Mouse (Mus musculus) embryo, embryonic 9.5 days (tissue): Measurements from ENCODE around the gene Chrnb1.

Experiments used
- DNase-seq: peaks from one replicate; pipeline ENCODE4 v3.0.0-alpha.2; 2017; ENCODE audit errors: extremely low spot score

Gene Chrnb1

DNA sequence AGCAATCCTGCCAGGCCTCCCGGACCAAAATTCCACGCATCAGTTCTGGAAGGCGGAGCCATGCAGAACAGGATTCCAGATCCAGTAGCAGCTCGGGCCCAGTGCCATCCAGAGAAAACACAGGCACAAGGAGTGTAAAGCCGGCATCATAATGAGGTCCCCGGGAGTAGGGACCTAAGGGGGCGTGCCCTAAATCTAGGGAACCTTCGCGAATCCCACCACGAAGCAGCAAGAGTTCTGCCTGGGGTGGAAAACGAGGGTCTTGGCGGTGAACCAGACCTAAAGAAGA lies 8.9 kb upstream of the Chrnb1 start:
- peak; percentile 10 for DNase-seq

- DNase-seq = peak; percentile 68
Measured at GRCm38 (mm10) chr11:69803786-69804651, 8.3 kb upstream of the Chrnb1 start.

- no peak for DNase-seq
Measured at GRCm38 (mm10) chr11:69803328-69803727, 7.6 kb upstream of the Chrnb1 start.

GRCm38 (mm10) chr11:69802648-69803105 lies 6.9 kb upstream of the Chrnb1 start:
- peak; percentile 83 for DNase-seq

DNA sequence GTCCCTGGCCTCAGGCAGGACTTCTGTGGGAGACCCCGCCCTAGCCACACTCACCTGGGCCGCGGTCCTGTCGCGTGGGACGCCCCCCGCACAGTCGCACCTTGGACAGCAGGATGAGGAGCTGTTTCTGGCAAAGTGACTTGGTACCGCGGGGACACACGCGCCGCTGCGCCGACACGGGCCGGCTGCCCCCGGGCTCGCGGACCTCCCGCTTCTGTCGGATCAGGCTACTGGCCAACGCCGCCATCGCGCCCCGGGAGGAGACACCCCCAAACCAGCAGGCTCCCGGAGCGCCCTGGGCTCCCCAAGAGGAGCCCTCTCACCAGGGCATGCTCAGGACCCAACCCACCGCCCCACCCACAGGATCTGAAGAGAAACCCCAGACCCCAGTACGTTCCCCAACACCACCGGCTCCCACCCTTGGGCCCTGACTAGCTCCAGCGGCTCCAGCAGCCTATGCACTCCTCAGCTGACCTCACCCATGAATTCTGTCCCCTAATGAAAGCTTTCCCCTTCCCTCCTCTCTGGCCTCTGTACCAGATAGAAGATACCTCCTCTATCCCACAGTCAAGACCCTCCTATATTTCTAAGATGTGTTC lies 5.7 kb upstream of the Chrnb1 start, which contains the start of gene Fgf11:
Gene Fgf11 (minus strand): TSS at position 479 of the 599 bp plus-strand sequence.
- DNase-seq = no peak

DNA sequence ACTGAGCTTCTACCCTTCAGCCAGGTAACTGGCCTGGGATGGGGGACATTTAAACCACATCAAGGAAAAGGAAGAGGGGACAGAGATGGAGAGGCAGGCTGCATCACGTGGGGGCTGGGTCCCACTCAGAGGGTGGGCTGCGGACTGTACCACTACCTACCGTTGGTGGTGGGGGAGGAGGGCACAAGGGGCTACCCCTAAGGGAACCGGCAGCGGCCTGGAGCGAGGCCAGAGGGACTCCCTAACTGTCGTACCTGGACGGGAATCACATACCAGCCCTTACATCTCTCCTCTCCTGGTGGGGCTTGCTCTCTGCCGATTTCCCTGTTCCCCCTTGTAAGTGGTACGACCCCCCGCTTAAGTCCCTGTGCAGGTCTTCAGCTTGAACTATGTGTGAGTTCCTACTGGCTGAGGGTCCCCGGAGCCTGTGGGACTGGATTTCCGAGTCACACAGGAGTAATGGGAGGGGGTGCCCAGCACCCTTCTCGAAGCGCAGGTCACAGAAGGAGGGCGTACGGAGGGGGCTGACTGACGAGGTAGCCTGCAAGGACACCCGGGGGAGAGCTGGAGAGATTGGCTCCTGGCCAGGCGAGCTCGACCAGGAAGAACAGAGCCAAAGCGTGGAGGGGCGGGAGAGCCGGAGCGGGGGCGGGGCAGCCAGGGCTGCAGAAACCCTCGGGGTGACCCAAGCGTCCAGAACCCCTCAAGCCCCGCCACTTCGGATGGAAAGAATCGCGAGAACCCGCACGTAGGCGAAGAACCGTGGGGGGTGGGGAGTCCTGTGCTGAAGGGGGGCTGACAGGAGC lies 4.9 kb upstream of the Chrnb1 start:
- peak; percentile 90 for DNase-seq

DNA sequence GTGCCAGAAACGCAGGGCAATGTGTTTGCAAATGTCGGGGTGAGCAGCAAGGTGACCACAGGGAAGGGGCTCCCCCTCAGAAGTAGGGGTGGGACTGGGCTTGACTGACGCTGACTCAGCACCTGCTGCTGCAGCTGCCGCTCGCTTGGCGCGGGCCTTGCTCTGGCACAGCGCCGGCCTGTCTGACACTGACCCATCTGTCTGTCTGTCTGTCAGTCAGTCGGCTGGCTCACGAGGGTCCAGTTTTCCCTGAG lies 4.3 kb upstream of the Chrnb1 start:
- DNase-seq = no peak

GRCm38 (mm10) chr11:69799394-69800137 lies 3.8 kb upstream of the Chrnb1 start:
- DNase-seq = no peak

- DNase-seq = no peak
Measured at GRCm38 (mm10) chr11:69797924-69798323, 2.2 kb upstream of the Chrnb1 start.

GRCm38 (mm10) chr11:69795983-69796435 lies 266 bp upstream of the Chrnb1 start:
- DNase-seq = no peak

- no peak for DNase-seq
Measured at GRCm38 (mm10) chr11:69793429-69793828, 2.3 kb downstream of the Chrnb1 start.

GRCm38 (mm10) chr11:69791420-69791819 lies 4.3 kb downstream of the Chrnb1 start:
- DNase-seq = no peak

- DNase-seq = no peak
Measured at GRCm38 (mm10) chr11:69789431-69789830, 6.3 kb downstream of the Chrnb1 start.

GRCm38 (mm10) chr11:69787306-69787705 lies 8.4 kb downstream of the Chrnb1 start:
- no peak for DNase-seq

- no peak for DNase-seq
Measured at GRCm38 (mm10) chr11:69784793-69785272, 10.9 kb downstream of the Chrnb1 start.

- no peak for DNase-seq
Measured at GRCm38 (mm10) chr11:69781828-69782227, 13.9 kb downstream of the Chrnb1 start.

- no peak for DNase-seq
Measured at GRCm38 (mm10) chr11:69778985-69779384, 16.8 kb downstream of the Chrnb1 start.

- DNase-seq = no peak
Measured at GRCm38 (mm10) chr11:69778258-69778982, 17.3 kb downstream of the Chrnb1 start.

- no peak for DNase-seq
Measured at GRCm38 (mm10) chr11:69777504-69778257, 18.1 kb downstream of the Chrnb1 start.

- DNase-seq = no peak
Measured at GRCm38 (mm10) chr11:69776488-69776887, 19.3 kb downstream of the Chrnb1 start.
